Mouse (Mus musculus) lung, embryonic 15.5 days (tissue): Measurements from ENCODE around the gene Nhlrc3. TPM values are rescaled to one million over a fixed set of nuclear protein-coding genes. Genes with fewer than 3 reads are reported as not detected.

Source experiments
- ATAC-seq: fragments of 200-750 bp; cut with Nextera tagmentation; 2 replicates; pipeline ENCODE4 v1.8.0; 2017; ENCODE audit warnings: moderate number of reproducible peaks, borderline replicate concordance; ENCODE audit not compliant: low FRiP score, low TSS enrichment; ENCODE audit errors: extremely low read depth
- H3K27ac ChIP-seq: fragments of 300-500 bp; sonication (generic); 2 replicates; pipeline ENCODE4 v1.5.1; 2015; ENCODE audit warnings: moderate library complexity, mild to moderate bottlenecking, inconsistent platforms
- H3K27me3 ChIP-seq: fragments of 300-500 bp; sonication (generic); 2 replicates; pipeline ENCODE4 v1.6.1; 2015; ENCODE audit warnings: inconsistent platforms
- H3K36me3 ChIP-seq: fragments of 300-500 bp; sonication (generic); 2 replicates; pipeline ENCODE4 v1.6.1; 2015; ENCODE audit warnings: inconsistent platforms
- H3K4me1 ChIP-seq: fragments of 300-500 bp; sonication (generic); 2 replicates; pipeline ENCODE4 v1.6.1; 2015; ENCODE audit warnings: inconsistent platforms
- H3K4me2 ChIP-seq: fragments of 300-500 bp; sonication (generic); 2 replicates; pipeline ENCODE4 v1.6.1; 2015; ENCODE audit warnings: inconsistent platforms, mild to moderate bottlenecking, moderate library complexity
- H3K4me3 ChIP-seq: fragments of 300-500 bp; sonication (generic); 2 replicates; pipeline ENCODE4 v1.5.1; 2015; ENCODE audit warnings: mild to moderate bottlenecking, inconsistent platforms
- H3K9ac ChIP-seq: fragments of 300-500 bp; sonication (generic); 2 replicates; pipeline ENCODE4 v1.6.1; 2015; ENCODE audit warnings: inconsistent platforms
- H3K9me3 ChIP-seq: fragments of 300-500 bp; sonication (generic); 2 replicates; pipeline ENCODE4 v1.6.1; 2016; ENCODE audit warnings: inconsistent platforms
- WGBS: fragments of 180-500 bp; shearing (Covaris S2); methylation state at CpG from one replicate; pipeline ENCODE4 v1.1.7; 2015; 5-methylcytosine and 5-hydroxymethylcytosine counted together
- polyA plus RNA-seq: library from polyadenylated mRNA; unstranded; fragments of >200 nt; fragmentation: Nextera tagmentation; extraction: Ambion mirVana; gene quantifications from 2 replicates; pipeline ENCODE4 v1.2.1, GENCODE M21; 2015

The Nhlrc3 gene
- polyA plus RNA-seq, 1 experiment from 2014 or later: 8.0 TPM

- Histone ChIP-seq H3K27me3 (no peaks in the 10 kb centered on the region), H3K4me3 (no peak overlapping the region), H3K36me3 (peaks cover 70% of the 10 kb centered on the region), H3K4me1 (no peaks in the 10 kb centered on the region), H3K4me2 (no peak overlapping the region), H3K27ac (no peak overlapping the region), H3K9me3 (no peaks in the 10 kb centered on the region), H3K9ac (no peak overlapping the region)
- 92% methylated on average over 6 of the region's 6 CpGs for WGBS
- ATAC-seq: no peak
Measured at GRCm38 (mm10) chr3:53454005-53454404, 9.1 kb downstream of the Nhlrc3 start.

- 74% methylated on average over 7 of the region's 7 CpGs for WGBS
Measured at GRCm38 (mm10) chr3:53453346-53453745, 9.8 kb downstream of the Nhlrc3 start.

GRCm38 (mm10) chr3:53452351-53452750 lies 10.8 kb downstream of the Nhlrc3 start:
- Histone ChIP-seq H3K27me3 (no peaks in the 10 kb centered on the region), H3K9ac (no peak overlapping the region), H3K4me3 (no peak overlapping the region), H3K9me3 (no peaks in the 10 kb centered on the region), H3K4me2 (no peak overlapping the region), H3K4me1 (no peaks in the 10 kb centered on the region), H3K27ac (no peak overlapping the region), H3K36me3 (peaks cover 58% of the 10 kb centered on the region)
- no peak for ATAC-seq
- WGBS: 84% methylated on average over 10 of the region's 10 CpGs

More at GRCm38 (mm10) chr3:53453346-53453745, 9.8 kb downstream of the Nhlrc3 start:
- no peak for ATAC-seq
- Histone ChIP-seq H3K4me3 (no peak overlapping the region), H3K36me3 (peaks cover 65% of the 10 kb centered on the region), H3K9me3 (no peaks in the 10 kb centered on the region), H3K27ac (no peak overlapping the region), H3K4me1 (no peaks in the 10 kb centered on the region), H3K27me3 (no peaks in the 10 kb centered on the region), H3K9ac (no peak overlapping the region), H3K4me2 (no peak overlapping the region)

GRCm38 (mm10) chr3:53450666-53451065 lies 12.5 kb downstream of the Nhlrc3 start:
- Histone ChIP-seq H3K27ac (no peak overlapping the region), H3K9me3 (no peaks in the 10 kb centered on the region), H3K9ac (no peak overlapping the region), H3K27me3 (no peaks in the 10 kb centered on the region), H3K4me2 (no peak overlapping the region), H3K4me1 (no peaks in the 10 kb centered on the region), H3K36me3 (peaks cover 44% of the 10 kb centered on the region), H3K4me3 (no peak overlapping the region)
- no peak for ATAC-seq
- 91% methylated on average over 11 of the region's 11 CpGs for WGBS

- Histone ChIP-seq H3K36me3 (peaks cover 28% of the 10 kb centered on the region), H3K27ac (no peak overlapping the region), H3K9me3 (no peaks in the 10 kb centered on the region), H3K4me2 (no peak overlapping the region), H3K9ac (no peak overlapping the region), H3K4me1 (no peaks in the 10 kb centered on the region), H3K27me3 (no peaks in the 10 kb centered on the region), H3K4me3 (no peak overlapping the region)
- ATAC-seq: no peak
- WGBS: 19% methylated on average over 2 of the region's 2 CpGs
Measured at GRCm38 (mm10) chr3:53448208-53448607, 14.9 kb downstream of the Nhlrc3 start.

GRCm38 (mm10) chr3:53446801-53447200 lies 16.3 kb downstream of the Nhlrc3 start:
- H3K27me3 ChIP-seq: no peaks in the 10 kb centered on the region
- no peak for ATAC-seq
- no peak overlapping the region for H3K27ac ChIP-seq
- H3K36me3 ChIP-seq: peaks cover 19% of the 10 kb centered on the region
- H3K4me3 ChIP-seq: no peak overlapping the region
- H3K9ac ChIP-seq: no peak overlapping the region
- no peaks in the 10 kb centered on the region for H3K9me3 ChIP-seq
- no peaks in the 10 kb centered on the region for H3K4me1 ChIP-seq
- WGBS: 83% methylated on average over 3 of the region's 3 CpGs
- H3K4me2 ChIP-seq: no peak overlapping the region

GRCm38 (mm10) chr3:53445540-53445939 lies 17.6 kb downstream of the Nhlrc3 start:
- H3K27me3 ChIP-seq: no peaks in the 10 kb centered on the region
- H3K4me2 ChIP-seq: no peak overlapping the region
- H3K4me3 ChIP-seq: no peak overlapping the region
- H3K36me3 ChIP-seq: peaks cover 7% of the 10 kb centered on the region; the same call in 1 of the 2 replicates
- ATAC-seq: no peak
- no peaks in the 10 kb centered on the region for H3K9me3 ChIP-seq
- WGBS: 81% methylated on average over 5 of the region's 5 CpGs
- H3K27ac ChIP-seq: no peak overlapping the region
- H3K9ac ChIP-seq: no peak overlapping the region
- no peaks in the 10 kb centered on the region for H3K4me1 ChIP-seq

- no peak overlapping the region for H3K4me3 ChIP-seq
- ATAC-seq: no peak
- H3K9ac ChIP-seq: no peak overlapping the region
- 64% methylated on average over 5 of the region's 5 CpGs for WGBS
- no peaks in the 10 kb centered on the region for H3K27me3 ChIP-seq
- H3K27ac ChIP-seq: no peak overlapping the region
- no peak overlapping the region for H3K4me2 ChIP-seq
- no peaks in the 10 kb centered on the region for H3K9me3 ChIP-seq
- no peaks in the 10 kb centered on the region for H3K4me1 ChIP-seq
- no peaks in the 10 kb centered on the region for H3K36me3 ChIP-seq
Measured at GRCm38 (mm10) chr3:53436550-53436949, 26.6 kb downstream of the Nhlrc3 start.

- Histone ChIP-seq H3K4me3 (no peak overlapping the region), H3K9me3 (no peaks in the 10 kb centered on the region), H3K4me1 (no peaks in the 10 kb centered on the region), H3K4me2 (no peak overlapping the region), H3K9ac (no peak overlapping the region), H3K27ac (no peak overlapping the region), H3K27me3 (no peaks in the 10 kb centered on the region), H3K36me3 (no peaks in the 10 kb centered on the region)
- ATAC-seq: no peak
- WGBS: 73% methylated on average over 3 of the region's 3 CpGs
Measured at GRCm38 (mm10) chr3:53434610-53435009, 28.5 kb downstream of the Nhlrc3 start.

- ATAC-seq: no peak
- H3K4me3 ChIP-seq: no peak overlapping the region
- no peaks in the 10 kb centered on the region for H3K36me3 ChIP-seq
- no peak overlapping the region for H3K9ac ChIP-seq
- no peak overlapping the region for H3K4me2 ChIP-seq
- no peaks in the 10 kb centered on the region for H3K4me1 ChIP-seq
- WGBS: 74% methylated on average over 4 of the region's 4 CpGs
- no peak overlapping the region for H3K27ac ChIP-seq
- no peaks in the 10 kb centered on the region for H3K27me3 ChIP-seq
- H3K9me3 ChIP-seq: no peaks in the 10 kb centered on the region
Measured at GRCm38 (mm10) chr3:53423576-53423975, 39.6 kb downstream of the Nhlrc3 start.

GRCm38 (mm10) chr3:53422691-53423090 lies 40.4 kb downstream of the Nhlrc3 start:
- H3K9ac ChIP-seq: no peak overlapping the region
- 22% methylated on average over 1 of the region's 1 CpGs for WGBS
- no peak overlapping the region for H3K4me3 ChIP-seq
- no peaks in the 10 kb centered on the region for H3K9me3 ChIP-seq
- H3K4me1 ChIP-seq: no peaks in the 10 kb centered on the region
- H3K27ac ChIP-seq: no peak overlapping the region
- ATAC-seq: no peak
- no peaks in the 10 kb centered on the region for H3K36me3 ChIP-seq
- no peak overlapping the region for H3K4me2 ChIP-seq
- H3K27me3 ChIP-seq: no peaks in the 10 kb centered on the region

GRCm38 (mm10) chr3:53421656-53422055 lies 41.5 kb downstream of the Nhlrc3 start:
- no peak for ATAC-seq
- no peak overlapping the region for H3K27ac ChIP-seq
- no peak overlapping the region for H3K9ac ChIP-seq
- H3K4me1 ChIP-seq: no peaks in the 10 kb centered on the region
- no peaks in the 10 kb centered on the region for H3K36me3 ChIP-seq
- H3K4me2 ChIP-seq: no peak overlapping the region
- H3K4me3 ChIP-seq: no peak overlapping the region
- no peaks in the 10 kb centered on the region for H3K27me3 ChIP-seq
- 87% methylated on average over 12 of the region's 12 CpGs for WGBS
- H3K9me3 ChIP-seq: no peaks in the 10 kb centered on the region

- ATAC-seq: no peak
- H3K27me3 ChIP-seq: no peaks in the 10 kb centered on the region
- H3K27ac ChIP-seq: no peak overlapping the region
- no peaks in the 10 kb centered on the region for H3K4me1 ChIP-seq
- H3K36me3 ChIP-seq: no peaks in the 10 kb centered on the region
- WGBS: 75% methylated on average over 7 of the region's 7 CpGs
- H3K4me3 ChIP-seq: no peak overlapping the region
- H3K4me2 ChIP-seq: no peak overlapping the region
- no peak overlapping the region for H3K9ac ChIP-seq
- no peaks in the 10 kb centered on the region for H3K9me3 ChIP-seq
Measured at GRCm38 (mm10) chr3:53417701-53418100, 45.4 kb downstream of the Nhlrc3 start.
